Mouse (Mus musculus): ENCODE measurements around the gene Zdhhc5. TPM values are rescaled to one million over a fixed set of nuclear protein-coding genes. Genes with fewer than 3 reads are reported as not detected.
"Not testable (repeated sequence)": the region's sequence is repeated elsewhere in the genome, so short reads cannot be mapped to it uniquely, and the experiment has no call there.

The Zdhhc5 gene
- total RNA-seq, 2 experiments from 2014 or later, result 77.5 to 85.0 TPM

- peak; percentile 67 for ATAC-seq (replicated peaks; ENCODE audit: low FRiP score, poor library complexity, severe bottlenecking)
Measured at GRCm38 (mm10) chr2:84705295-84705694, 9.7 kb downstream of the Zdhhc5 start.

- ATAC-seq (replicated peaks; ENCODE audit: low FRiP score, poor library complexity, severe bottlenecking), result no peak
Measured at GRCm38 (mm10) chr2:84704329-84704728, 10.7 kb downstream of the Zdhhc5 start.

DNA sequence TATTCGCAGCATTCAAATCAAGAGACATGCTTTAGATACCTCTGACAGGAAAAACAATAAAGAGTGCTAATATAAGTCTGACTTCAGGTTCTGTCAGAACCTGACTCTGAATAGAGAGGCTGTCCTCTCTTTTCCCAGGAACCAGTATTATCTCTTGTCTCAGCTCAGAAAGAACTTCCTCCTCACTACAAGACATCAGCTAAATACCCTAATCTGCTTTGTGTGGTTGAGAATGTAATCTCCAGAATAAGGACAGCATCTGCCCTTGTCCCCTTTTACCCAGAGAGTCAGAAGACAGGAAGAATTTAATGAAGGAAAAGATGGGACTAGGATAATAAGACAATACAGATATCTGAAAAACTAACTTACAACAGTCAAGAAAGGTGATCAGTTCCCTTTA is 11.5 kb downstream of the Zdhhc5 start:
- no peak for ATAC-seq (replicated peaks; ENCODE audit: low FRiP score, poor library complexity, severe bottlenecking)

DNA sequence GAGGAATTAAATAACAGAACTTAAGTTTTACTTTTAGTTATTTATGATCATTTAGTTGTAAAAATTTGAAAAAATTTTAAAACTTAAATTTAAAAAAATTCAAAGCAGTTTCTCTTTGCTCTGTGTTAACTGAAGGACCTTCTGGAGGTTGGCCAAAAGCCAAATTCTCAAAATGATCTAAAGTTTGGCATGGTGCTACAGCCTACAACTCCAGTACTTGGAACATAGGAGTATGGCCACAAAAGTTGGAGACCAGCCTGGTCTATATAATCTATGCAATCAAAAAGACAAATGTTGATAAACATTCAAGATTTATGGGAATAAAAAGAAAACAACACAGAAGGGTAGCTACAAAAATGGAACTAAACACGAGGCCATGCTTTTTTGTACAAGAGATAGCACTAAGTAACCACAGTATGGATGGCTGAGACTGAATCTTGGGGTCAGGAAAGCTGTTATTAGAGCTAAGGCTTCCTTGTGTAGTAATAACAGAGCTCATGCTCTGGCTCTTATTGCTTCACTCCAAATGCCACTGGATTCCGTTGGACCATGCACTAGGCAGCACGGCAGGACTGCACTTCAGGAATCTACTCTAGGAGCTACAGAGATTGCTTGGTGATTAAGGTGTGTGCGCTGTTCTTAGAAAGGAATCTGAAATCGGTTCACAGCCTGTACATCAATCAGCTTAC is 19.8 kb downstream of the Zdhhc5 start:
- ATAC-seq (replicated peaks; ENCODE audit: low FRiP score, poor library complexity, severe bottlenecking), result no peak

- no peak for ATAC-seq (replicated peaks; ENCODE audit: low FRiP score, poor library complexity, severe bottlenecking)
Measured at GRCm38 (mm10) chr2:84690050-84690449, 24.9 kb downstream of the Zdhhc5 start.

GRCm38 (mm10) chr2:84688080-84688844 is 26.7 kb downstream of the Zdhhc5 start:
- ATAC-seq (replicated peaks; ENCODE audit: low FRiP score, poor library complexity, severe bottlenecking), result no peak

GRCm38 (mm10) chr2:84682605-84683183 is 32.3 kb downstream of the Zdhhc5 start:
- peak; percentile 79 for ATAC-seq (replicated peaks; ENCODE audit: low FRiP score, poor library complexity, severe bottlenecking)

- no peak for ATAC-seq (replicated peaks; ENCODE audit: low FRiP score, poor library complexity, severe bottlenecking)
Measured at GRCm38 (mm10) chr2:84679016-84679415, 36.0 kb downstream of the Zdhhc5 start, which contains the start of gene Tmx2. Gene Tmx2, minus strand, starts transcription at chr2:84679140.

DNA sequence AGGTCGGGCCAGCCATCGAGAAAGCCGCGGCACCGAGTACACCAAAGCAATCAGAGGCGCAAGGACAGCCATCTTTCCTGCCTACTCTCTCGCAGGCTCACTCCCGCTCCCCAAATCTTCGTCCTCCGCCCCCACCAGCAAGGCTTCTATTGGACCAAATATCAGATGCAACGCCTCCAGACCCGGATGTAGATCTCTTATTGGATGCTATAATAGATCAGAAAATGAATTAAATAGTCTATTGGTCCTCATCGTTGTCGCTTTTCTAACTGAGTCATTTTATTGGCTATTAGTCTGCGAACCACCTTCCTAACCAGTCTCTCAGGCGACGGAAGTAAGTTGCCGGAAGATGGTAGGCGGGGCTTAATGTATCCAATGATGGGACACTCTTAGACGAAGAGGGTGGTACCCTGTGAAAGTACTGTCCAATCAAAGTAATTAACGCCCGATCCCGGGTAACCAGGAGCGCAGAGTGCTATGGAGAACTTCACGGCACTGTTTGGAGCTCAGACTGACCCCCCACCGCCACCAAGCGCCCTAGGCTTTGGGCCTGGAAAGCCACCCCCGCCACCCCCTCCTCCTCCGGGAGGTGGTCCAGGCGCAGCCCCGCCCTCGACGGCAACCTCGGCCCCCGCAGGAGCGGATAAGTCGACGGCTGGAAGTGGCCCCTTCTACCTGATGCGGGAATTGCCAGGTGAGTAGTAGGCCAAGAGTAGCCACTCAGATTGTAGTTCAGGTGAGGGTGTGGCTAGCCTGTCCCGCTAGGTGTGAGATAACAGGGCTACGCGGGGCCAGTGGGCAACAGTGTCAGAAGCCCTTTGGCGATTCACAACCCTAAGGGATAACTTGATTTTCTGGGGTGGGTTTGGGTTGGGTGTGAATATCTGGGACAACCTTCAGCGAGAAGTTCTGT is 36.8 kb downstream of the Zdhhc5 start, which contains the start of the genes Gm28635 and Med19:
Gm28635 (minus strand) TSS at position 74 of the 913 bp plus-strand sequence.
Med19 (plus strand) TSS at position 435 of the 913 bp plus-strand sequence.
- ATAC-seq (replicated peaks; ENCODE audit: low FRiP score, poor library complexity, severe bottlenecking), result peak; percentile 89

- ATAC-seq (replicated peaks; ENCODE audit: low FRiP score, poor library complexity, severe bottlenecking), result peak; percentile 61
Measured at GRCm38 (mm10) chr2:84677270-84677967, 37.6 kb downstream of the Zdhhc5 start.

- not testable (repeated sequence) for ATAC-seq (replicated peaks; ENCODE audit: low FRiP score, poor library complexity, severe bottlenecking)
Measured at GRCm38 (mm10) chr2:84671535-84671934, 43.4 kb downstream of the Zdhhc5 start.

GRCm38 (mm10) chr2:84670569-84670933 is 44.4 kb downstream of the Zdhhc5 start, which contains the start of gene Selenoh:
Gene Selenoh, minus strand, starts transcription at chr2:84670770.
- ATAC-seq (replicated peaks; ENCODE audit: low FRiP score, poor library complexity, severe bottlenecking), result peak; percentile 93

DNA sequence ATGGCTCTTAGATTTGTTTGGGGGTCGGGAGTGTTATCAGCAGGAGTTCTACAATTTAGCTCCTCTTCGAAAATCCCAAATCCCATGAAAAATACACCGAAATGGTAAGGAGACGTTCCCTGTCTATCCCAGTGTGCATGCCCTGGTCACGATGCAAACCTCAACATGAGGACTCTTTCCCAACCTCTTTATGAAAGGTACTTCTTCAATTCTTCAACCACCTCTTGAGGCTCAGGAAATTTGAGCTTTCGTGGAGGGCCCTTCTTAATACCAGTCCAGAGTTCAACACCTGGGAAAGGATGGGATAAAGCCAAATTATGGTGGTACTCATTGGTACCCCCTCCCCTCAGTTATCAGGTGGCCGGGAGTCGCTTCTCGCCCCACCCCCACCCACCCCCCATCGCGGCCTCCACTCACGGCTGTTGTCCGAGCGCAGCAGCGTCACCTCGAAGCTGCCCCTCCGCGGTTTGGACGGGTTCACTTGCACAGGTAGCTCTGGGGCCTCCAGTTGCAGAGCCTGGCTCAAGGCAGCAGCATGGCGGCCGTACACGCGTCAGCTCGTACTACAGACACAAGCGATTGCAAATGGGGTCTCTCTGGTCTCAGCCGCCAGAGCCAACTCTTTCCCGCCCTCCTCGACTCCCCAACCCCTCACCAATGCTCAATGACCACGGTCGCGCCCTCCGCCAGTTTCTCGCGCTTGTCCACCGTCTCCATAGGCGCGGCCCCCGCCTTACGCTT is 45.0 kb downstream of the Zdhhc5 start:
- peak; percentile 62 for ATAC-seq (replicated peaks; ENCODE audit: low FRiP score, poor library complexity, severe bottlenecking)

GRCm38 (mm10) chr2:84666081-84666480 is 48.9 kb downstream of the Zdhhc5 start:
- ATAC-seq (replicated peaks; ENCODE audit: low FRiP score, poor library complexity, severe bottlenecking), result no peak

DNA sequence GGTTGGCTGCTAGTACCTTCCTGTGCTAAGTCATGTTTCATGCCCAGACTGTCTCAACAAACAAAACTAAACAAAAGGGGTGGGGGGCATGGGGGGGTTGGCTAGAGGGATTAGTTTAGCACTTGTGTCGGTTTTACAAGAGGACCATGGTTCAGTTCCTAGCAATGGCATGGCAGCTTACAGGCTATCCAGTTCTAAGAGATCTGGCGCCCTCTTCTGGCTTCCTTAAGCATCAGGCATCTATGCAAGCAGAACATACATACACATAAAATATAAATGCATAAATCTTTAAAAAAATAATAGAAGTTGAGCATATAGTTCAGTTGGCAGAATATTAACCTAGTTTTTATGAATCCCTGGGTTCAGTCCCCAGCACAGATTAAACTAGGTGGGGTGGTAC is 52.1 kb downstream of the Zdhhc5 start:
- peak; percentile 74; the same call in 1 of the 2 replicates for ATAC-seq (replicated peaks; ENCODE audit: low FRiP score, poor library complexity, severe bottlenecking)

GRCm38 (mm10) chr2:84660253-84660652 is 54.7 kb downstream of the Zdhhc5 start:
- peak; percentile 62 for ATAC-seq (replicated peaks; ENCODE audit: low FRiP score, poor library complexity, severe bottlenecking)

- no peak for ATAC-seq (replicated peaks; ENCODE audit: low FRiP score, poor library complexity, severe bottlenecking)
Measured at GRCm38 (mm10) chr2:84658806-84659205, 56.2 kb downstream of the Zdhhc5 start, which contains the start of gene Btbd18. Gene Btbd18, plus strand, starts transcription at chr2:84659079.

DNA sequence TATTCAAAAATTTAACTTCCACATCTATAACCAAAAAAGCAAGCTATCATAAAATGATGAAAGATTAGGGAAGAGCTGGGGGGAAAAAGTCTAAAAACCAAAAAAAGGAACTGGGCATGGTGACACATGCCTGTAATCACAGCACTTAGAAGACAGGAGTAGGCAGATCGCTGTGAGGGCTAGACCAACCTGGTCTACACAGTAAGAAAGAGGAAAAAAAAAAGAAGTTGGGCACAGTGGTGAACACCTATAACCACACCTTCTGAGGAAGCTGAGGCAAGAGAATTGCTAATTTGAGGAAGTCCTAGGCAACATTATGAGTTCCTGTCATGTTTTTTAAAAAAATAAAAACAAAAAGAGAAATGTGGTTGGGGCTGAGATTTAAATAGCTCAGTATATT is 59.1 kb downstream of the Zdhhc5 start:
- no peak for ATAC-seq (replicated peaks; ENCODE audit: low FRiP score, poor library complexity, severe bottlenecking)

Measured in erythroid progenitor cell, adult 5-6 weeks (primary cell).